Mouse (Mus musculus) MEL (cell line): ENCODE results near the gene Megf8. TPM values are rescaled to one million over a fixed set of nuclear protein-coding genes. Genes with fewer than 3 reads are reported as not detected.

Experiments used
- DNase-seq: peaks from one replicate; pipeline ENCODE4 v3.0.0; 2011; ENCODE audit warnings: low read depth, low spot score
- H3K27ac ChIP-seq: 2 replicates; pipeline ENCODE4 v1.5.1; 2012; ENCODE audit warnings: low read depth, mild to moderate bottlenecking, control low read depth, low read length, moderate library complexity; ENCODE audit not compliant: control insufficient read depth
- H3K27me3 ChIP-seq, 2 experiments: fragments of 150-350 bp in 1 of 2; sonication (generic) in 1 of 2; 2 replicates each; pipeline ENCODE4 v1.6.1; 2012; ENCODE audit warnings: low read length in 2 of 2, mild to moderate bottlenecking in 2 of 2, improper control_type of control experiment in 1 of 2, moderate library complexity in 1 of 2; ENCODE audit not compliant: insufficient read depth in 2 of 2, control insufficient read depth in 1 of 2
- H3K36me3 ChIP-seq, 2 experiments: 2 replicates each; pipeline ENCODE4 v1.6.1; 2012 to 2014; ENCODE audit warnings: low read length in 2 of 2, improper control_type of control experiment in 1 of 2, inconsistent platforms in 1 of 2, mild to moderate bottlenecking in 1 of 2; ENCODE audit not compliant: insufficient read depth in 2 of 2, control insufficient read depth in 1 of 2
- H3K4me1 ChIP-seq, 2 experiments: fragments of 150-350 bp in 1 of 2; sonication (generic) in 1 of 2; 2 replicates each; pipeline ENCODE4 v1.6.1; 2012; ENCODE audit warnings: low read length in 2 of 2, improper control_type of control experiment in 1 of 2, mild to moderate bottlenecking in 1 of 2; ENCODE audit not compliant: insufficient read depth in 2 of 2, control insufficient read depth in 1 of 2
- H3K4me3 ChIP-seq, 2 experiments: fragments of 150-350 bp in 1 of 2; sonication (generic) in 1 of 2; 2 replicates each; pipeline ENCODE4 v1.5.1; 2012; ENCODE audit warnings: low read depth in 2 of 2, low read length in 2 of 2, mild to moderate bottlenecking in 2 of 2, moderate library complexity in 2 of 2, control low read depth in 1 of 2, improper control_type of control experiment in 1 of 2; ENCODE audit not compliant: control insufficient read depth in 1 of 2, insufficient read depth in 1 of 2
- H3K79me2 ChIP-seq: 2 replicates; pipeline ENCODE4 v1.6.1; 2012; ENCODE audit warnings: mild to moderate bottlenecking, low read length, moderate library complexity; ENCODE audit not compliant: control insufficient read depth, poor library complexity, insufficient read depth
- H3K9ac ChIP-seq: 2 replicates; pipeline ENCODE4 v1.6.1; 2012; ENCODE audit warnings: low read depth, mild to moderate bottlenecking, control low read depth, low read length, moderate library complexity; ENCODE audit not compliant: control insufficient read depth, poor library complexity, severe bottlenecking
- H3K9me3 ChIP-seq: fragments of 150-350 bp; sonication (generic); replicated peaks from 2 replicates; pipeline ENCODE4 v1.6.1; 2012; ENCODE audit warnings: mild to moderate bottlenecking, low read length, improper control_type of control experiment, moderate library complexity; ENCODE audit not compliant: insufficient read depth
- BHLHE40 ChIP-seq: IDR thresholded peaks from 2 replicates; pipeline ENCODE4 v1.6.1; 2012; ENCODE audit warnings: low read depth, mild to moderate bottlenecking, inconsistent platforms, low read length, improper control_type of control experiment, borderline replicate concordance
- CHD1 ChIP-seq: IDR thresholded peaks from 2 replicates; pipeline ENCODE4 v1.6.1; 2012; ENCODE audit warnings: low read depth, mild to moderate bottlenecking, inconsistent platforms, low read length, improper control_type of control experiment
- CTCF ChIP-seq, 3 experiments: IDR thresholded peaks in 2 of 3; conservative IDR thresholded peaks in 1 of 3; 2 replicates each; pipeline ENCODE4 v1.5.1; 2011 to 2012; ENCODE audit warnings: low read length in 3 of 3, low read depth in 2 of 3, mild to moderate bottlenecking in 2 of 3, improper control_type of control experiment in 1 of 3, inconsistent platforms in 1 of 3, mixed read lengths in 1 of 3, moderate library complexity in 1 of 3; ENCODE audit not compliant: control insufficient read depth in 1 of 3, insufficient read depth in 1 of 3, poor library complexity in 1 of 3, severe bottlenecking in 1 of 3
- E2F4 ChIP-seq: IDR thresholded peaks from 2 replicates; pipeline ENCODE4 v1.6.1; 2011; ENCODE audit warnings: low read depth, low read length, improper control_type of control experiment, borderline replicate concordance
- ELF1 ChIP-seq: IDR thresholded peaks from 2 replicates; pipeline ENCODE4 v1.6.1; 2014; ENCODE audit warnings: low read depth, mild to moderate bottlenecking, inconsistent platforms, low read length, improper control_type of control experiment, moderate library complexity
- EP300 ChIP-seq, 2 experiments: IDR thresholded peaks; 2 replicates each; pipeline ENCODE4 v1.6.1; 2011; ENCODE audit warnings: improper control_type of control experiment in 2 of 2, low read length in 2 of 2, low read depth in 1 of 2, mild to moderate bottlenecking in 1 of 2
- ETS1 ChIP-seq: IDR thresholded peaks from 2 replicates; pipeline ENCODE4 v1.6.1; 2012; ENCODE audit warnings: low read depth, mild to moderate bottlenecking, inconsistent platforms, low read length, improper control_type of control experiment, moderate library complexity
- GABPA ChIP-seq: IDR thresholded peaks from 2 replicates; pipeline ENCODE4 v1.6.1; 2012; ENCODE audit warnings: low read depth, mild to moderate bottlenecking, inconsistent platforms, low read length, improper control_type of control experiment, moderate library complexity
- GATA1 ChIP-seq: IDR thresholded peaks from 2 replicates; pipeline ENCODE4 v1.6.1; 2011; ENCODE audit warnings: low read depth, low read length, improper control_type of control experiment
- HCFC1 ChIP-seq: IDR thresholded peaks from 2 replicates; pipeline ENCODE4 v1.6.1; 2012; ENCODE audit warnings: low read depth, mild to moderate bottlenecking, inconsistent platforms, low read length, improper control_type of control experiment, moderate library complexity
- JUND ChIP-seq: IDR thresholded peaks from 2 replicates; pipeline ENCODE4 v1.6.1; 2011; ENCODE audit warnings: low read depth, mild to moderate bottlenecking, improper control_type of control experiment, low read length
- KAT2A ChIP-seq: conservative IDR thresholded peaks from 2 replicates; pipeline ENCODE4 v1.6.1; 2012; ENCODE audit warnings: low read depth, low read length, improper control_type of control experiment, inconsistent platforms
- MAFK ChIP-seq: IDR thresholded peaks from 2 replicates; pipeline ENCODE4 v1.6.1; 2011; ENCODE audit warnings: low read depth, mild to moderate bottlenecking, low read length, improper control_type of control experiment, borderline replicate concordance
- MAX ChIP-seq: IDR thresholded peaks from 2 replicates; pipeline ENCODE4 v1.6.1; 2011; ENCODE audit warnings: low read length, improper control_type of control experiment
- MAZ ChIP-seq: IDR thresholded peaks from 2 replicates; pipeline ENCODE4 v1.6.1; 2012; ENCODE audit warnings: low read depth, mild to moderate bottlenecking, inconsistent platforms, low read length, improper control_type of control experiment
- MEF2A ChIP-seq: IDR thresholded peaks from 2 replicates; pipeline ENCODE4 v1.6.1; 2014; ENCODE audit warnings: low read depth, mild to moderate bottlenecking, inconsistent platforms, low read length, improper control_type of control experiment; ENCODE audit not compliant: poor library complexity, insufficient replicate concordance, severe bottlenecking; ENCODE audit errors: extremely low read depth
- MXI1 ChIP-seq: IDR thresholded peaks from 2 replicates; pipeline ENCODE4 v1.6.1; 2011; ENCODE audit warnings: mild to moderate bottlenecking, low read depth, low read length, improper control_type of control experiment
- MYB ChIP-seq: IDR thresholded peaks from 2 replicates; pipeline ENCODE4 v1.6.1; 2011; ENCODE audit warnings: mild to moderate bottlenecking, low read depth, low read length, improper control_type of control experiment
- MYC ChIP-seq: IDR thresholded peaks from 2 replicates; pipeline ENCODE4 v1.6.1; 2011; ENCODE audit warnings: low read depth, mild to moderate bottlenecking, low read length, improper control_type of control experiment, moderate library complexity
- NELFE ChIP-seq: IDR thresholded peaks from 2 replicates; pipeline ENCODE4 v1.6.1; 2011; ENCODE audit warnings: low read depth, low read length, improper control_type of control experiment
- POLR2A ChIP-seq, 2 experiments: IDR thresholded peaks; 2 replicates each; pipeline ENCODE4 v1.6.1; 2011 to 2012; ENCODE audit warnings: low read length in 2 of 2, mild to moderate bottlenecking in 2 of 2, control low read depth in 1 of 2, improper control_type of control experiment in 1 of 2, low read depth in 1 of 2, moderate library complexity in 1 of 2; ENCODE audit not compliant: control insufficient read depth in 1 of 2, insufficient read depth in 1 of 2, poor library complexity in 1 of 2
- POLR2AphosphoS2 ChIP-seq: IDR thresholded peaks from 2 replicates; pipeline ENCODE4 v1.6.1; 2011; ENCODE audit warnings: low read length, improper control_type of control experiment
- POLR2AphosphoS5 ChIP-seq: IDR thresholded peaks from 2 replicates; pipeline ENCODE4 v1.6.1; 2012; ENCODE audit warnings: low read depth, borderline replicate concordance, mild to moderate bottlenecking, inconsistent platforms, low read length, moderate library complexity, mixed read lengths
- RAD21 ChIP-seq: IDR thresholded peaks from 2 replicates; pipeline ENCODE4 v1.6.1; 2011; ENCODE audit warnings: mild to moderate bottlenecking, low read depth, low read length, improper control_type of control experiment
- RCOR1 ChIP-seq: IDR thresholded peaks from 2 replicates; pipeline ENCODE4 v1.6.1; 2012; ENCODE audit warnings: low read depth, mild to moderate bottlenecking, inconsistent platforms, low read length, improper control_type of control experiment
- SIN3A ChIP-seq: IDR thresholded peaks from 2 replicates; pipeline ENCODE4 v1.6.1; 2012; ENCODE audit warnings: low read length, improper control_type of control experiment, inconsistent platforms
- TAL1 ChIP-seq: IDR thresholded peaks from 2 replicates; pipeline ENCODE4 v1.6.1; 2012; ENCODE audit warnings: mild to moderate bottlenecking, inconsistent platforms, low read length, moderate library complexity, mixed read lengths
- TBP ChIP-seq: IDR thresholded peaks from 2 replicates; pipeline ENCODE4 v1.8.0; 2011; ENCODE audit warnings: low read depth, low read length, improper control_type of control experiment
- TCF12 ChIP-seq: IDR thresholded peaks from 2 replicates; pipeline ENCODE4 v1.6.1; 2014; ENCODE audit warnings: low read depth, mild to moderate bottlenecking, inconsistent platforms, low read length, improper control_type of control experiment, moderate library complexity
- USF1 ChIP-seq: IDR thresholded peaks from 2 replicates; pipeline ENCODE4 v1.6.1; 2014; ENCODE audit warnings: low read depth, mild to moderate bottlenecking, inconsistent platforms, low read length, improper control_type of control experiment, moderate library complexity
- USF2 ChIP-seq, 2 experiments: IDR thresholded peaks; 2 replicates each; pipeline ENCODE4 v1.6.1; 2011 to 2012; ENCODE audit warnings: improper control_type of control experiment in 2 of 2, low read length in 2 of 2, borderline replicate concordance in 1 of 2, inconsistent platforms in 1 of 2, low read depth in 1 of 2, mild to moderate bottlenecking in 1 of 2; ENCODE audit not compliant: insufficient read depth in 1 of 2
- ZC3H11A ChIP-seq: IDR thresholded peaks from 2 replicates; pipeline ENCODE4 v1.6.1; 2012; ENCODE audit warnings: low read depth, mild to moderate bottlenecking, inconsistent platforms, low read length, improper control_type of control experiment
- ZKSCAN1 ChIP-seq: IDR thresholded peaks from 2 replicates; pipeline ENCODE4 v1.6.1; 2012; ENCODE audit warnings: low read depth, mild to moderate bottlenecking, inconsistent platforms, low read length, improper control_type of control experiment, moderate library complexity
- ZMIZ1 ChIP-seq: IDR thresholded peaks from 2 replicates; pipeline ENCODE4 v1.6.1; 2012; ENCODE audit warnings: low read depth, mild to moderate bottlenecking, inconsistent platforms, low read length, improper control_type of control experiment, moderate library complexity
- ZNF384 ChIP-seq: IDR thresholded peaks from 2 replicates; pipeline ENCODE4 v1.6.1; 2012; ENCODE audit warnings: low read depth, mild to moderate bottlenecking, inconsistent platforms, low read length, improper control_type of control experiment
- polyA plus RNA-seq, 2 experiments: library from polyadenylated mRNA; stranded (reverse) in 1 of 2; unstranded in 1 of 2; fragments of >175 nt in 1 of 2; fragments of >200 nt in 1 of 2; gene quantifications; 2 replicates each; pipeline versions ENCODE4 v1.2.1 to v1.2.4; 2012; ENCODE audit warnings: low replicate concordance in 2 of 2, low read depth in 1 of 2; ENCODE audit not compliant: insufficient read length in 2 of 2, insufficient read depth in 1 of 2, missing spikeins in 1 of 2
- total RNA-seq: library from RNA; depleted of rRNA; stranded (reverse); fragments of 300-350 nt; gene quantifications from 2 replicates; pipeline ENCODE4 v1.2.3, GENCODE M21; 2012

Megf8 gene
- total and polyA plus RNA-seq, 3 experiments = 12.7 to 22.0 TPM; not detected in 1

DNA sequence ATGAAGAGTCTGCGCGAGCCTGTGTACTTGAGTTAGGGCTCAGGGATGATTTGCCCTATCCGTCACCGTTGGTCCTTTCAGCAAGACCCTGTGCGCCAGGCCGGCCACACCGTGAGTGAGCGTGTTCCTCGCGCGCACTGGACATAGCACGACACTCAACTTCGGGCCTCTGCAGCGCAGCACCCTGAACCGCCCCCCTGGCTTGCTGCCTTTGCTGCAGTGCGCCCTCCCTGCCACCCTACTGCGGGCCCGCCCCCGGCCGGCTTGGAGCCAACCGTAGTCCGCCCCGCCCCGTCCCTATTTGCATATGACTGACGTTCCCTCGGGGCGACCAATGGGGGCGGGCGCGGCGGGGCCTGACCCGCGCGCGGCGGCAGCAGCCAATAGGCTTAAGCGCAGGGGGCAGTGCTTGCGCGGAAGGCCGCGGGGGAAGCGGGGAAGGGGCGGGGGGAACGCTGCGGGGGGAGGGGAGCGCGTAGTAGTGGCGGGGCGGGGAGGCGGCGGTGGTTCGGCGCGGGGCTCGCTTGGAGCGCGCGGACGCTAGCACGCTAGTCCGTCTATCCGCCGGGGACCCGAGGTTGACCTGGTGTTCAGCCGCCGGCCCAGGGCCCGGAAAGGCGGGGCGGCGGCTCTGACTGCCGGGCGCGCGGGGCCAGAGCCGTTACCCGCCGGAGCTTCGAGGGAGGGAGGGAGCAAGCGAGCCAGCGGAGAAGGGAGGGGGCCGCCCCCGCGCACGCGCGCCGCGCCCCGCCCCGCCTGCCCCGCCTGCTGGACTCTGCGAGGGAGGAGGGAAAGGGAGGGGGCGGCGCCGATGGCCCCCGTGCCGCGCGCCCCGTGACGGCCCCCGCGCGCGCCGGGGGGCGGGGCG lies 35.0 kb upstream of the Megf8 start:
- Histone ChIP-seq H3K9me3 (no peaks in the 10 kb centered on the region), H3K27ac (peak overlapping the region; percentile 94), H3K79me2 (peaks cover 32% of the 10 kb centered on the region), H3K9ac (peak overlapping the region; percentile 93), H3K4me3 (peak overlapping the region; percentile 57 to 67), H3K4me1 (peaks cover 20 to 36% of the 10 kb centered on the region in 2 experiments), H3K27me3 (no peaks in the 10 kb centered on the region), H3K36me3 (peaks cover 11 to 32% of the 10 kb centered on the region in 2 experiments)
- DNase-seq = peak; percentile 98
- no peak for TF ChIP-seq ZNF384
- no peak for TF ChIP-seq BHLHE40
- TF ChIP-seq MEF2A = no peak
- peak; percentile 74; the same call in 1 of the 2 replicates for TF ChIP-seq ZMIZ1
- 0 out of 2 replicates have a peak, but pooled peaks have one; percentile 56 for TF ChIP-seq POLR2AphosphoS5
- TF ChIP-seq RCOR1 = no peak
- TF ChIP-seq POLR2A (IDR thresholded peaks at IDR 0.05; ENCODE audit: control insufficient read depth in 1 of 2, insufficient read depth in 1 of 2, low read depth in 1 of 2, low read length in 2 of 2, poor library complexity in 1 of 2) = peak; percentile 73 to 90
- TF ChIP-seq MAFK = no peak
- TF ChIP-seq JUND = no peak
- TF ChIP-seq TCF12 = peak; percentile 39; the same call in 1 of the 2 replicates
- no peak for TF ChIP-seq GABPA
- TF ChIP-seq ETS1 = 0 out of 2 replicates have a peak, but pooled peaks have one; percentile 4
- TF ChIP-seq RAD21 = no peak
- TF ChIP-seq MAZ = peak; percentile 91; the same call in 1 of the 2 replicates
- TF ChIP-seq USF2 (IDR thresholded peaks at IDR 0.05; ENCODE audit: borderline replicate concordance in 1 of 2, insufficient read depth in 1 of 2, low read depth in 1 of 2, low read length in 2 of 2) = no peak
- no peak for TF ChIP-seq GATA1
- peak; percentile 23; the same call in 1 of the 2 replicates for TF ChIP-seq MAX
- TF ChIP-seq TBP = 0 out of 2 replicates have a peak, but pooled peaks have one; percentile 27
- 0 out of 2 replicates have a peak, but pooled peaks have one; percentile 16 for TF ChIP-seq ELF1
- TF ChIP-seq KAT2A = no peak; the same call in 1 of the 2 replicates
- no peak for TF ChIP-seq MYC
- no peak for TF ChIP-seq CHD1
- no peak for TF ChIP-seq ZKSCAN1
- 0 out of 4 replicates have a peak, but pooled peaks of 1 of the 2 experiments have one; percentile 10 for TF ChIP-seq EP300 (IDR thresholded peaks at IDR 0.05; ENCODE audit: low read depth in 1 of 2, low read length in 2 of 2)
- peak; percentile 30; the same call in 1 of the 2 replicates for TF ChIP-seq MXI1
- TF ChIP-seq USF1 = 0 out of 2 replicates have a peak, but pooled peaks have one; percentile 33
- TF ChIP-seq MYB = no peak
- no peak for TF ChIP-seq E2F4
- TF ChIP-seq POLR2AphosphoS2 = peak; percentile 75
- TF ChIP-seq ZC3H11A = no peak
- TF ChIP-seq HCFC1 = peak; percentile 67
- no peak for TF ChIP-seq TAL1
- TF ChIP-seq CTCF (IDR thresholded peaks at IDR 0.05 in 2 of 3, conservative IDR thresholded peaks at IDR 0.05 in 1 of 3; ENCODE audit: control insufficient read depth in 1 of 3, insufficient read depth in 1 of 3, low read depth in 2 of 3, low read length in 3 of 3, poor library complexity in 1 of 3, severe bottlenecking in 1 of 3) = no peak
- no peak; the same call in none of the 2 replicates for TF ChIP-seq SIN3A
- TF ChIP-seq NELFE = peak; percentile 70
